Mouse (Mus musculus) small intestine, adult 2 months (tissue): ENCODE results near the gene Csmd2.

Experiments
- CTCF ChIP-seq: fragments of 200-500 bp; IDR thresholded peaks from 2 replicates; pipeline ENCODE4 v1.5.1; 2012; ENCODE audit warnings: low read depth, mild to moderate bottlenecking, control low read depth, inconsistent platforms, low read length, moderate library complexity, mixed read lengths; ENCODE audit not compliant: insufficient replicate concordance, insufficient read length; ENCODE audit errors: extremely low read depth
- POLR2A ChIP-seq: fragments of 200-500 bp; IDR thresholded peaks from 2 replicates; pipeline ENCODE4 v1.6.1; 2012; ENCODE audit warnings: low read depth, mild to moderate bottlenecking, control low read depth, inconsistent platforms, low read length, moderate library complexity

- TF ChIP-seq CTCF (no peak), POLR2A (no peak)
Observed at GRCm38 (mm10) chr4:128607661-128608060, 620.0 kb downstream of the Csmd2 start.
